Mouse (Mus musculus) heart, embryonic 10.5 days (tissue): ENCODE measurements at regions not wholly inside any gene's neighbourhood (a gene's known extent, or its start where the extent isn't known, plus 50 kb on each side); places are given as distances from the start of the nearest gene placed in this dataset.
A peak's percentile ranks its signal among the peaks of the same experiment; 100 is the strongest.

Experiments used
- DNase-seq: peaks from one replicate; pipeline ENCODE4 v3.0.0-alpha.2; 2017; ENCODE audit warnings: low spot score
- H3K27ac ChIP-seq: fragments of 300-500 bp; sonication (generic); 2 replicates; pipeline ENCODE4 v1.5.1; 2016; ENCODE audit warnings: mild to moderate bottlenecking
- H3K27me3 ChIP-seq: fragments of 300-500 bp; sonication (generic); 2 replicates; pipeline ENCODE4 v1.6.1; 2016; ENCODE audit warnings: mild to moderate bottlenecking; ENCODE audit not compliant: poor library complexity, insufficient read depth, severe bottlenecking
- H3K36me3 ChIP-seq: fragments of 300-500 bp; sonication (generic); 2 replicates; pipeline ENCODE4 v1.6.1; 2016; ENCODE audit warnings: mild to moderate bottlenecking, moderate library complexity
- H3K4me1 ChIP-seq: fragments of 300-500 bp; sonication (generic); 2 replicates; pipeline ENCODE4 v1.6.1; 2016; ENCODE audit warnings: mild to moderate bottlenecking
- H3K4me3 ChIP-seq: fragments of 300-500 bp; sonication (generic); 2 replicates; pipeline ENCODE4 v1.5.1; 2016; ENCODE audit warnings: mild to moderate bottlenecking, moderate library complexity
- H3K9me3 ChIP-seq: fragments of 300-500 bp; sonication (generic); 2 replicates; pipeline ENCODE4 v1.6.1; 2016; ENCODE audit warnings: mild to moderate bottlenecking, moderate library complexity
- WGBS: fragments of 180-500 bp; shearing (Covaris S2); methylation state at CpG from one replicate; pipeline ENCODE4 v1.1.7; 2016; 5-methylcytosine and 5-hydroxymethylcytosine counted together

DNA sequence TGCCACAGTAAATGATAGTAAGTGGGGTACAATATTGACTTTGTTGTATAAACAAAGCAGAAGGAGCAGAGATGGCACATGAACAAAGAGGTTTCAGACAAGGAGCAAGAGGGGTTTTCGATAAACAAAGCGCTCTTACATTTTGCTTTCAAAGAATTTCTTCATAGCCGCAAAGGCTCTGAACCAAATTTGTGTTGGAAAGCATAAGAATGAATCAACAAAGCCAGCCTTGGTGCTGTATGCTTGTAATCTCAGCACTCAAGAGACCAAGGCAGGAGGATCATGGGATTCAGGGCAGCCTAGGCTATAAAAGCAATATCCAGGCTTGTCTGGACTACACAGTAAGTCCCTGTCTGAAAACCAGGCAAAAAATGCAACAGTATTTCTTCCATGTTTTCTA, 62.0 kb upstream of the Clint1 start:
- 94% methylated on average over 3 of the region's 3 CpGs for WGBS
- H3K36me3 ChIP-seq, result no peaks in the 10 kb centered on the region

DNA sequence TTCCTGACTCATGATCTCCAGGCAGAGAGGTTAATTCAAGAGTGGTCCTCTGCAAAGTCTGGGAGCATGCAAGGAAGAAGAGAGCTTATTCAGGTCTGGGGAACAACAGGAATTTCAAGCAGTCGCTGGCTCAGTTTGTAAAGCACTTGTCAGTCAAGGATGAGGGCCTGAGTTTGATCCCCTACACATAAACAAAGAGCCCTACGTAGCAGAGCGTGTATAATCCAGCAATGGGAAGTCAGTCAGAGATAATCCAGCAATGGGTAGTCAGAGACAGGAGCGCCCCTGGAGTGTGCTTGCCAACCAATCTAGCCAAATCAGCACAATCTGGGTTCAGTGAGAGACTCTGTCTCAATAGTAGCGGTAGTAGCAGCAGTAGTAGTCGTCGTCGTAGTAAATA, 61.3 kb upstream of the Clint1 start:
- H3K27me3 ChIP-seq, result no peaks in the 10 kb centered on the region
- H3K27ac ChIP-seq, result no peak overlapping the region
- no peaks in the 10 kb centered on the region for H3K9me3 ChIP-seq
- WGBS, result 80% methylated on average over 8 of the region's 8 CpGs
- H3K4me1 ChIP-seq, result no peaks in the 10 kb centered on the region
- no peaks in the 10 kb centered on the region for H3K36me3 ChIP-seq
- DNase-seq, result no peak
- no peak overlapping the region for H3K4me3 ChIP-seq

More for the DNA sequence above, 62.0 kb upstream of the Clint1 start:
- DNase-seq, result no peak
- no peak overlapping the region for H3K27ac ChIP-seq
- H3K9me3 ChIP-seq, result no peaks in the 10 kb centered on the region
- no peaks in the 10 kb centered on the region for H3K27me3 ChIP-seq
- H3K4me3 ChIP-seq, result no peak overlapping the region
- no peaks in the 10 kb centered on the region for H3K4me1 ChIP-seq

DNA sequence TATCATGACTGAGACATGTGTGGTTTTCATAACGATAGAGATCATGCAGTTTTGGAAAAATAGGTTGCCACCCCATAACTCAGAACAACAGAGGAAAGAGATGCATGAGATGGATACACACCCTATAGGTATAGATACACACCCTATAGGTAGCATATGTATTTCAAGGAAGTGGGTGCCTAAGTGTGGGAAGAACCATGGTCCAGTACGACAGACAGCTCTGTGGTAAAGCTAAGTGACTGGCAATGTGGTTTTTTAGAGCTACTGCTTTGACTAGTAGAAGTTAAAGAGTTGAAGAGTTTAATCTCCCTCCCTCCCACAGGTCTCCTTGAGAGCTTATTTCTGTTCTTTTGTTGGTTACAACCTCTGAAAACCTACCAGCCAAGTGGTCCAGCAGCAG, 60.2 kb upstream of the Clint1 start:
- no peaks in the 10 kb centered on the region for H3K4me1 ChIP-seq
- no peaks in the 10 kb centered on the region for H3K27me3 ChIP-seq
- H3K36me3 ChIP-seq, result no peaks in the 10 kb centered on the region
- no peaks in the 10 kb centered on the region for H3K9me3 ChIP-seq
- no peak overlapping the region for H3K27ac ChIP-seq
- DNase-seq, result no peak
- WGBS, result 86% methylated on average over 2 of the region's 2 CpGs
- H3K4me3 ChIP-seq, result no peak overlapping the region

DNA sequence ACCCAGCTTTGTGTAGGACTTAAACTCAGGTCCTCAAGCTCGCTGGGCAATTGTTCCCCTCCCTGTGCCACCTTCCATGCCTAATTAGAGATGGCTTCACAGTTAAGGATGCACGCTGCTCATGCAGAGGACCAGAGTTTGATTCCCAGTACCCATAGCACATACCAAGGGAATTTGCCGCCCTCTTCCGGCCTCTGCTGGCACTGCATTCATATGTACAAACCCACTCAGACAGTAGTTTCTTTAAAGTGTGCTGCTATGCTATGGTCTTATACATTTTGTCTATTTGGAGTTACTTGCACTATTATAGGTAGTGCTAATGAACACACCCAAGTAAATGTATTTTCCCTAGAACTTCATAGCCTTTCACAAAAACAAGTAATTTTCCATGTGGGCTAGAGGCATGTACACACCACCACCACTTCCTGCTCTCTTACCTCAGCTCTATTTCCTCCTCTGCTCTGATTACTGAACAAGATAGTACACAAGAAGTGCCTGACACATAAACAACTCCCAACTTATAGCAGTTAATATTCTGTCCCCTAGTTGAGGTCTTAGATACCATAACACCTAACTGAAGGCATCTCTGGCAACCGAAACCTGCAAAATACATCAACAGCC, 57.4 kb upstream of the Clint1 start:
- Histone ChIP-seq H3K4me1 (peaks cover 6% of the 10 kb centered on the region; the same call in 1 of the 2 replicates), H3K4me3 (no peak overlapping the region), H3K9me3 (no peaks in the 10 kb centered on the region), H3K27me3 (no peaks in the 10 kb centered on the region), H3K27ac (no peak overlapping the region), H3K36me3 (no peaks in the 10 kb centered on the region)
- no peak for DNase-seq
- 65% methylated on average over 5 of the region's 5 CpGs for WGBS

DNA sequence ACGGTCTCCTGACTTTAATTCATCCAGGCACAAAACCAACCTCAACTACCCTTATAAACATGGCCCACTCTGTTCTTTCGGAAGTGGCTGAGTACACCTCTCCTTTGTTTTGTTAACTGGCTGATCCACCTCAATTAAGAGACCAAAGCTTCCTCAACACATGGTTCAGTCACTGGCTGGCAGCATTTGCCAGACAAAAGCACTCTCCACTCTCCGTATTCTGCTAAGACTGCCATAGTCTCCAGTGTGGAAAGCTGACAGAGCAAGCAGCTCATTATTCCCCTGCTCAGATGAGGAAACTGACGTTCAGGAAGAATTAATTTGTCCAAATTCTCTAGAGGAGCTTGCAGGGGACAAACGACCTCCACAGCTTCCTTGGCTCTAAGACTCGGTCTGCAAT, 56.5 kb upstream of the Clint1 start:
- Histone ChIP-seq H3K4me3 (no peak overlapping the region), H3K27me3 (no peaks in the 10 kb centered on the region), H3K4me1 (peaks cover 13% of the 10 kb centered on the region; the same call in 1 of the 2 replicates), H3K9me3 (no peaks in the 10 kb centered on the region), H3K27ac (no peak overlapping the region), H3K36me3 (no peaks in the 10 kb centered on the region)
- 50% methylated on average over 6 of the region's 6 CpGs for WGBS
- peak; percentile 71 for DNase-seq

DNA sequence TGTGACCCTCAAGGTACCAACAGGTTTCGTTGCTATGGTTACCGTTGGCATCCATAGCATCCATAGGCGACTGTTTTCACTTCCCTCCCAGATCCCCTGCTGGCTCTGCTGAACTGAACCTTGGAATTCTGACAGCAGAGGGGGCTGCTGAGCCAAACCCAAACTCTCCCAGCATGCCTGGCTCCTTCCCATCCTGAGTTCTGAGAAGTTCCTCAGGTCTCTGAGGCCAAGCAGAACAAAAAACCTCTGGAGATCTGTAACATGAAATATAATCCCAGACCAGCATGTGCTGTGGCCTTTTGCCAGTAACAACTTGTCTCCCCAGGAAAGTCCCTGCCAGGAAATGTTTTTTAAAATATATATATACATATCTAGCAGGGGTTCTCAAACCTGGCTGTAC, 56.1 kb upstream of the Clint1 start:
- Histone ChIP-seq H3K4me1 (peaks cover 13% of the 10 kb centered on the region; the same call in 1 of the 2 replicates), H3K36me3 (no peaks in the 10 kb centered on the region), H3K27ac (no peak overlapping the region), H3K27me3 (no peaks in the 10 kb centered on the region), H3K9me3 (no peaks in the 10 kb centered on the region), H3K4me3 (no peak overlapping the region)
- peak; percentile 84 for DNase-seq
- 11% methylated on average over 3 of the region's 3 CpGs for WGBS

- H3K4me1 ChIP-seq, result peaks cover 13% of the 10 kb centered on the region; the same call in 1 of the 2 replicates
- 40% methylated on average over 9 of the region's 9 CpGs for WGBS
- H3K4me3 ChIP-seq, result peak overlapping the region; percentile 29; the same call in 1 of the 2 replicates
Measured at GRCm38 (mm10) chr11:45799732-45800386, 52.0 kb upstream of the Clint1 start.

More at GRCm38 (mm10) chr11:45799732-45800386, 52.0 kb upstream of the Clint1 start:
- Histone ChIP-seq H3K27ac (no peak overlapping the region), H3K36me3 (no peaks in the 10 kb centered on the region), H3K27me3 (no peaks in the 10 kb centered on the region), H3K9me3 (no peaks in the 10 kb centered on the region)
- DNase-seq, result no peak
